Mouse (Mus musculus): Measurements from ENCODE around the gene Gm20388. TPM values are rescaled to one million over a fixed set of nuclear protein-coding genes. Genes with fewer than 3 reads are reported as not detected.

The Gm20388 gene
- total RNA-seq, 2 experiments from 2014 or later, result 4.4 to 7.8 TPM

GRCm38 (mm10) chr8:122651326-122651921 is 2740.8 kb downstream of the Gm20388 start:
- no peak for DNase-seq (ENCODE audit: low spot score in 2 of 2)

DNA sequence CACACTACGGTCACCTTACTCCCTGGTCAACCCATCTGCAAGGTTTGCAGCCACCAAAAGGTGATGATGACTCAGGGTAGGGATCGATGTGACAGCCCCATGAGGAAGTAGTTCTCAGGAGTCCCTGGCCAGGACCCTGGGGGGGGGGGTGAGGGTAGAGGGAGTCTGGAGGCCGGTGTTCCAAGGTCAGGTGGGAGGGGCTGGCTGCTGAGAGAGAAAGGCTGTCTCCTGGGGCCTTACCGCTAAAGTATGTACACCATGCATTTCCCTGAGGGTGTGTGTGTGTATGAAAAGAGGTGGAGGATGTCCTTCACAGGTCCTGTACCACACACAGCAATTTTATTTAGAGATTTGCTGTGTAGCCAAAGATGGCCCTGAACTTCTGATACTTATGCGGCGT is 2742.0 kb downstream of the Gm20388 start:
- no peak for DNase-seq (ENCODE audit: low spot score in 2 of 2)

GRCm38 (mm10) chr8:122654768-122655167 is 2744.1 kb downstream of the Gm20388 start:
- DNase-seq (ENCODE audit: low spot score in 2 of 2), result no peak

DNA sequence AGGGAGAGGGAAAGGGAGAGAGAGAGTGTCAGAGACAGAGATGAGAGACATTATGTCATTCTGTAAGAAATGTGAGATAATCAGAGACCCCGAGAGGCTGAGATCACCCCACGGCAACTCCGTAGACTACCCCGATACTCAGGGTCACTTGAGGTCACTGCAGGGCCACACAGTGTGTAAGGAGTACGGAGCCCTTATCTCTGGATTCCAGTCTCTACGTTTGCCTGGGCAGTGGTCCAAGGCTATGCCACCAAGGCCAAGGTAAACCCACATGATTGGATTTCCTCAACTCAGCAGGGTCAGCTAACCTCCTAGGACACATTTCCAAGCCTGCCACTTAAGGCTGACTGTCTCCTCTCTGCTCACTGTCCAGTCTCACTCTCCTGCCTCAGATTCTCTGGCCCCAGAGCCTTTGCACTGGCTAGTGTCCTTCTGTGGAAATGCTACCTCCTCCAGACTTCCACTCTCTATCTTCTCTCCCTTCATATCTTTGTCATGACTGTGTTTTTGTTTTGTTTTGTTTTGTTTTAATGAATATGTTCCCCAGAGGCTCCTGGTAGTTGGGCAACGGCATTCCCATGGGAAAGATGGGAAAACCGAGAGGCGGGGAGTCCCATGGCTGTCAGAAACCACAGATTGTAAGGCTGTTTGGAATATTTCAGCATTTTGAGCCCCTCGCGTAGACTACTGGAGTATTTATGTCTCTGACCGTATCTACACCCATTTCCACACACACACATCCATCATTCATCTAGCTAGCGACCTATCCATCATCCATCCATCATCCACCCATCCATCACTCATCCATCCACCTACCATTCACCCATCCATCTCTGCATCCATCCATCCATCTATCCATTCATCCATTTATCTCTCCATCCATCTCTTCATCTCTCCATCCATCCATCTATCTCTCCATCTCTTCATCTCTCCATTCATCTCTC is 2745.7 kb downstream of the Gm20388 start:
- DNase-seq (ENCODE audit: low spot score in 2 of 2), result no peak

DNA sequence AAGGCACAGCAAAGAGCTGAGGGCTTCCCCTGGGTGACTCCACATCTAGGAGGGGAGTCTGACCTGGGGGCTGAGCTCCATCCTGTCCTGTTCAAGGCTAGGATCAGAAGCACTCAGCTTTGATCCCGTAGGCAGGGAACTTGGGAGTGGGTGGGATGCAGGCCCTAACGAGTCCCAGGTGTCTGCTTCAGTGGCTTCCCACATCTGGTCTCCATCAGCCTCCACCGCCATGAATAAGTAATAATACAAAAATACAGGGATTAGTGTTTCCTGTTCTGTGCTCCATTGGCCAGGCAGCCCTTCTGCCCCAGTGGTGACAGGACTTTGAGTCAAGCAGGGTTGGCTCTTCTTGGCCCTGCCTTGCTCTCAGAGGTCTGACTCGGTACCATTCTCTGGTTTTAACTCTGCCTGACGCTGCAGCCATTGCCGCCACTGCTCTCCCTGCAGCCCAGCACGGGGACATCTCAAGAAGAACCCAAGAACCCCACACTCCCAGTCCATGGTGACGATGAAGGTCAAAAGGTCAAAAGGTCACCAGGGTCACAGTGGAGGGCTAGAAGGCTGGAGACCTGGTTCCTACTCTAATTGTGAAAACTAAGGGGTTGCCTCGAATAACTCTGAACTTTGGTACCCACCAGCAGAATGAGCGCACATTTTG is 2747.6 kb downstream of the Gm20388 start:
- DNase-seq (ENCODE audit: low spot score in 2 of 2), result no peak

DNA sequence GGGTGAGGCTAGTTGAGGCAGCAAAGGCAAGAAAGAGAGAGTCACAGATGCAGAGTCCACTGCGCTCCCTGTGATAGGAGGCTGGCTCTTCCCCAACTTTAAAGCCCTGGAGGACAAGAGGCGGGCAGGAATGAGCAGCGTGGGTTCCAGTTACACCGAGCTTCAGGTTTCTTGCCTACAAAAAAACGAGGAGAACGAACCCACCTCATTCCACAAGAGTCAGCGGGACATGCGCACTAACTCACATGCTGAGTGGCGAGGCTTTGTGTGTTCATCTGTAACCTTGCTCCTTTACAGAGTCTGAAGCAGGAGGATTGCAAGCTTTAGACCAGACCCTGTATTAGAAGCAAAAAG is 2748.1 kb downstream of the Gm20388 start:
- DNase-seq (ENCODE audit: low spot score in 2 of 2), result no peak

- DNase-seq (ENCODE audit: low spot score in 2 of 2), result no peak
These were observed 2749.4 kb downstream of the Gm20388 start for GRCm38 (mm10) chr8:122660022-122660421.

- DNase-seq (ENCODE audit: low spot score in 2 of 2), result peak; percentile 74 to 76
These were observed 2750.5 kb downstream of the Gm20388 start for GRCm38 (mm10) chr8:122661138-122661537.

- no peak for DNase-seq (ENCODE audit: low spot score in 2 of 2)
These were observed 2751.3 kb downstream of the Gm20388 start for GRCm38 (mm10) chr8:122661894-122662293.

DNA sequence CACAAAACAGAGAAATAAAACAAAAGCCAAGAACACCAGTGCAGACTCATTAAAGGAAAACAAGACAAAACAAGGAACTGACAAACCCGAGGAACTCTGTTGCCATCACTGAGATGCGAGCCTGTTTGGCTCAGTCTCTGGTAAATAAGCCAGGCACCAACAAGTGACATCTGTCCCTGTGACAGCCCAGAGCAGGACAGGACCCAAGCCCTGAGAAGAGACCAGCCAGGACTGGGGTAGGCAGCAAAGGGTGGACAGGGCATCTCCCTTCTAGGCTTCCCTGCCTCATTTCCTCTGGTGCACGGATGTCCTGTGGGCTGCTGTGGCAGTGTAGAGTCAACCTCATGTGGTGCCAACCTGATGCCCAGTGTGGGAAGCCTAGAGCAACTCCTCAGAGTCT is 2752.5 kb downstream of the Gm20388 start:
- DNase-seq (ENCODE audit: low spot score in 2 of 2), result no peak

DNA sequence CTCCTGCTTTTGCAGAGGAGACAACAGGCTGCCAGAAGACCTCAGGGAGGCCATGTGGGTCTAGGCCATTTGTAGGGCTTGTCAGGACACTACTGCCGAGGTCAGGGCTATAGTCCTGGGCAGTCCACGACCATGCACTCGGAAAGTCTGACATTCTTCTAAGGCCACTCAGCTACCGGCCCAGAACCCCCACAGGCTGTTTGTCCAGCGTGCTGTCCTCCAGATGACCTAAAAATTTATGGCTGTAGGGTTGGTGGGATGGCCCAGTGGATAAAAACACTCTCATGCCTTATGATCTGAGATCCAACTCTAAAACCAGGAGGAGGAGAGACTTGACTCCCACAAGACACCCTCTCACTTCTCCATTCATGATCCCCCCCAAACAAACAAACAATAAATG is 2753.0 kb downstream of the Gm20388 start:
- no peak for DNase-seq (ENCODE audit: low spot score in 2 of 2)

- DNase-seq (ENCODE audit: low spot score in 2 of 2), result peak in 1 of 2 experiments; percentile 13
These were observed 2754.6 kb downstream of the Gm20388 start for GRCm38 (mm10) chr8:122665221-122665620.

GRCm38 (mm10) chr8:122665667-122666316 is 2755.2 kb downstream of the Gm20388 start:
- DNase-seq (ENCODE audit: low spot score in 2 of 2), result no peak

DNA sequence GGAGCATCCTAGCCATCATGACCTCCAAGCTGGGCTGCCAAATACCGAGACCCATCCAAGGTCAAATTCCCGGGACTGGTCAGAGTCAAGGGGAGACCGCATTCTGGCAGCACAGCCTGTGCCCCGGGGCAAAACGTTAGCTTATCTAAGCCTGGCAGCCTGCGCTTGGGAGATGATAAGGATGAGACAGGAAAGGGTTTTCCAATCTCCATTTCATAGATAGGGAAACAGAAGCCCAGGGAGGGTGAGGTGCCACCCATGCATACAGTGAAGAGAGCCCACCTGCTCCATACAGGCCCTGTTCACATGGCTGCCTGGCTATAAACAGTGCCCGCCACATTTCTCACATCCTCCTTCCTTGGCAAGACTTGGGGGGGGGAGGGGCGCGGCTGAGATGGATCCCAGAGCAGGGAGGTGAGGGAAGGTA is 2755.7 kb downstream of the Gm20388 start:
- DNase-seq (ENCODE audit: low spot score in 2 of 2), result no peak

GRCm38 (mm10) chr8:122666827-122667226 is 2756.2 kb downstream of the Gm20388 start:
- DNase-seq (ENCODE audit: low spot score in 2 of 2), result peak; percentile 55 to 77

- DNase-seq (ENCODE audit: low spot score in 2 of 2), result peak; percentile 81 to 86
These were observed 2757.2 kb downstream of the Gm20388 start for GRCm38 (mm10) chr8:122667854-122668253.

- no peak for DNase-seq (ENCODE audit: low spot score in 2 of 2)
These were observed 2758.7 kb downstream of the Gm20388 start for GRCm38 (mm10) chr8:122669370-122669769.

DNA sequence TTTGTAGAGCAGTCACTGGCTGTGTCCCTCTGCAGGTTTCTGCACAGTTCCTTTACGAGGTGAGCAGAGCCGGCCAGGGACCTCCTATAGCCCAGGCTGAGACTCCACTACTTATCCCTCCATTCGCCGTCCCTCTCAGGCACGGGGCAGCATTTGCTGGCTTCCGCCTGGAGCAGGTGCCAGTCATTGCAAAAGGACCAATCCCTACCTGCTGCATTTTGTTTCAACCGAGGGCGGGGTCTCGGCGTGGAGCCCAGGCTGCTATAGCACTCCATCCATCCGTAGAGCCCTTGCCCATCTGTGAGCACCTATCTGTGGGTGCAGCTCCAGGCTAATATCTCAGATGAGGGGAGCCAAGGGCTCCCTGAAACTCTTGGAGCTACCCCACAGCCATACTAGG is 2759.4 kb downstream of the Gm20388 start:
- DNase-seq (ENCODE audit: low spot score in 2 of 2), result no peak

DNA sequence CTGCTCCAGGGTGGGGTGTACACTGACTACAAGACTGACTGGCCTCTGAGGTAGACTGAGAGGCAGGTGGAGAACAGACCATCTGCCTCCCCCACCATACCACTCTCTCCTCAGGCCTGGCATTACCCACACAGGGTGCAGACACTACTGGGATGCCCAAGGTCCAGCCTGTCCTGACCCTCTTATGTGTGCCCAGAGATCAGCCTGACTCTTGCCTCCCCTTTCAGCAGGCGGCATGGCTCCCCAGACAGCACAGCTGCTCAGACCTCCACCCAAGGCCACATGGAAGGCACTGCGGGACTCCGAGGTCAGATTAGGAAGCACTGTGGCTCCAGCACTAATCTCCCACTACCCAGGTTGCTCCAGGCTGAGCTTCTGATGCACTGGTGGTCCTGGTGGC is 2760.1 kb downstream of the Gm20388 start:
- DNase-seq (ENCODE audit: low spot score in 2 of 2), result no peak

- no peak for DNase-seq (ENCODE audit: low spot score in 2 of 2)
These were observed 2761.3 kb downstream of the Gm20388 start for GRCm38 (mm10) chr8:122671894-122672293.

DNA sequence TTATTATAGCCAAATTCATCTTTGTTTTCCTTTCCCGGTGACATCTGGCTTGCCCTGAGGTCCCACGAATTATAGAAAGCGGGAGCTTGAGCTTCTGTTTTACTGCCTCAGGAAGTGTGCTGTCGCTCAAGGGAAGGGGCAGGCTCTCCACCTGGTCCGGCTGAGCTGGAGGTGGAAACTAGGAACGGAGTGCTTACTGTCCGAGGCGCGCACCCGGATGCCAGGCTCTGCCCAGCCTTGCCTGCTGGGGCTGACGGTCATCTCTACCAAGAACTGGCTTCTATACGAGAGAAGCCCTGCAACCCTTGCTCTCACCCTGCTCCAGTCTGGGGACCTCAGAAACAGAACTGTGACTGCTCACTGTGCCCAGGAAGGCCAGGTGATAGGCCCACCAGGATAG is 2763.3 kb downstream of the Gm20388 start:
- no peak for DNase-seq (ENCODE audit: low spot score in 2 of 2)
